26 mouse cellular contexts compared by ENCODE assay signal in the genomic region with DNA sequence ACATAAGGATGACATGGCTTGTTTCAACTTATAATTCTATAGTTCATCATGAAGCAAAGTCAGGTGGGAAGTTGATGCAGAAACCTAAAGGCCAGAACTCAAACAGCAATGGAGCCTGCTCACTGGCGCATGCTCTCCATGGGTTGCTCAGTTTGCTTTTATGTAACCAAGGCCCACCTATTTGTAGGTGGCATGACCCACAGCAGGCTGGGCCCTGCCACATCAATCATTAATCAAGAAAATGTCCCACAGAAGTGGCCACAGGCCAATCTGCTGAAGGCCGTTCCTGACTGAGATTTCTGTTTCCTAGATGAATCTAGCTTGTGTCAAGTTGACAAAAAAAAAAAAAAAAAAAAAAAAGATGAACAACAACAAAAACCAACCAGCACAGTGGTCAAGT.
DNase-seq lines count a peak whose midpoint lies in the region; ATAC-seq lines count a peak whose summit lies in the region.
"Had no signal": no experiment of that assay in that cellular context is flagged by ENCODE, and none has a peak within 500 bp of the region (broad histone marks: within the 10 kb centered on the region; RNA-seq: fewer than 3 reads in every experiment).

No protein-coding gene starts in this region.

- ATAC-seq in kidney, embryonic 14.5 days (ENCODE audit: low FRiP score, low TSS enrichment): no peak
- ATAC-seq: forebrain, embryonic 15.5 days; Patski had no signal

- no peak overlapping the region for H3K4me3 ChIP-seq in kidney, embryonic 14.5 days (ENCODE audit: low read length)
- H3K4me3 ChIP-seq: embryonic facial prominence, embryonic 10.5 days; embryonic facial prominence, embryonic 13.5 days; erythroblast, embryonic 14.5 days; forebrain, embryonic 12.5 days; forebrain, embryonic 15.5 days; heart, adult 2 months; hindbrain, embryonic 12.5 days; hindbrain, embryonic 15.5 days had no signal

- WGBS in kidney, embryonic 14.5 days: 91% methylated on average over 2 of the region's 2 CpGs

- no peak overlapping the region for H3K4me2 ChIP-seq in kidney, embryonic 14.5 days (replicated peaks; ENCODE audit: low read depth, low read length)
- H3K4me2 ChIP-seq: embryonic facial prominence, embryonic 13.5 days; forebrain, embryonic 12.5 days; forebrain, embryonic 15.5 days; heart, embryonic 11.5 days; hindbrain, embryonic 12.5 days; hindbrain, embryonic 15.5 days had no signal

- no peaks in the 10 kb centered on the region for H3K36me3 ChIP-seq in kidney, embryonic 14.5 days (ENCODE audit: control insufficient read depth, insufficient read depth, low read length)
- H3K36me3 ChIP-seq: embryonic facial prominence, embryonic 10.5 days; embryonic facial prominence, embryonic 13.5 days; forebrain, embryonic 12.5 days; forebrain, embryonic 15.5 days; G1E; hindbrain, embryonic 12.5 days; hindbrain, embryonic 15.5 days had no signal

- H3K27ac ChIP-seq in kidney, embryonic 14.5 days (ENCODE audit: low read depth, low read length): no peak overlapping the region
- H3K27ac ChIP-seq: embryonic facial prominence, embryonic 10.5 days; embryonic facial prominence, embryonic 13.5 days; forebrain, embryonic 12.5 days; forebrain, embryonic 15.5 days; heart, adult 2 months; hindbrain, embryonic 12.5 days; hindbrain, embryonic 15.5 days had no signal

- H3K27me3 ChIP-seq in kidney, embryonic 14.5 days (ENCODE audit: control insufficient read depth, insufficient read depth, low read length): no peaks in the 10 kb centered on the region
- H3K27me3 ChIP-seq: CH12.LX; embryonic facial prominence, embryonic 13.5 days; forebrain, embryonic 12.5 days; forebrain, embryonic 15.5 days; hindbrain, embryonic 12.5 days; hindbrain, embryonic 15.5 days had no signal

- peak; percentile 28 for DNase-seq in heart, adult 11 months
- no peak for DNase-seq in heart, adult 8-10 months (ENCODE audit: low spot score)
- peak; percentile 4 to 43 for DNase-seq in kidney, adult 8-10 months
- DNase-seq in kidney, postnatal 36 days: peak; percentile 9 to 35
- DNase-seq in kidney, postnatal 4 days: no peak
- DNase-seq: adrenal gland, postnatal 14 days; B cell, adult 2 months; cerebellum, adult 11-12 months; cerebellum, adult 8-10 months; cerebellum, postnatal 10 days; cerebellum, postnatal 36 days; embryo, embryonic 11 days; gastrocnemius, postnatal 25 days; heart, adult 2 months had no signal

- no peaks in the 10 kb centered on the region for H3K4me1 ChIP-seq in kidney, embryonic 14.5 days (ENCODE audit: control insufficient read depth, insufficient read depth, low read length)
- H3K4me1 ChIP-seq: embryonic facial prominence, embryonic 10.5 days; embryonic facial prominence, embryonic 13.5 days; forebrain, embryonic 12.5 days; forebrain, embryonic 15.5 days; hindbrain, embryonic 12.5 days; hindbrain, embryonic 15.5 days had no signal

- H3K9ac ChIP-seq in kidney, embryonic 14.5 days (ENCODE audit: low read depth, low read length): no peak overlapping the region
- H3K9ac ChIP-seq: embryonic facial prominence, embryonic 13.5 days; forebrain, embryonic 12.5 days; forebrain, embryonic 15.5 days; hindbrain, embryonic 12.5 days; hindbrain, embryonic 15.5 days had no signal

- no peaks in the 10 kb centered on the region for H3K9me3 ChIP-seq in kidney, embryonic 14.5 days (ENCODE audit: control insufficient read depth, low read length)
- H3K9me3 ChIP-seq: embryonic facial prominence, embryonic 13.5 days; forebrain, embryonic 15.5 days; G1E; hindbrain, embryonic 12.5 days; hindbrain, embryonic 15.5 days had no signal

Comparison
In these comparisons a context has a peak if more than half of its experiments do, and no peak if none do; other contexts are left out.
1. DNase-seq: peak in heart, adult 11 months (single experiment), kidney, adult 8-10 months (2 of 2) and kidney, postnatal 36 days (2 of 2); none in heart, adult 8-10 months (single experiment) and kidney, postnatal 4 days (0 of 2).